Mouse (Mus musculus) liver, embryonic 12.5 days (tissue): ENCODE results near the gene Pgap2. TPM values are rescaled to one million over a fixed set of nuclear protein-coding genes. Genes with fewer than 3 reads are reported as not detected.

ENCODE experiments used
- ATAC-seq: fragments of 200-750 bp; cut with Nextera tagmentation; 2 replicates; pipeline ENCODE4 v1.8.0; 2017; ENCODE audit warnings: moderate number of reproducible peaks, mild to moderate bottlenecking, moderate library complexity
- H3K27ac ChIP-seq: fragments of 300-500 bp; sonication (generic); 2 replicates; pipeline ENCODE4 v1.5.1; 2016; ENCODE audit warnings: mild to moderate bottlenecking
- H3K27me3 ChIP-seq: fragments of 300-500 bp; sonication (generic); replicated peaks from 2 replicates; pipeline ENCODE4 v1.6.1; 2016; ENCODE audit warnings: mild to moderate bottlenecking, moderate library complexity
- H3K36me3 ChIP-seq: fragments of 300-500 bp; sonication (generic); 2 replicates; pipeline ENCODE4 v1.6.1; 2016; ENCODE audit warnings: mild to moderate bottlenecking, moderate library complexity
- H3K4me1 ChIP-seq: fragments of 300-500 bp; sonication (generic); 2 replicates; pipeline ENCODE4 v1.6.1; 2016
- H3K4me2 ChIP-seq: fragments of 300-500 bp; sonication (generic); 2 replicates; pipeline ENCODE4 v1.6.1; 2016; ENCODE audit warnings: mild to moderate bottlenecking, moderate library complexity
- H3K4me3 ChIP-seq: fragments of 300-500 bp; sonication (generic); 2 replicates; pipeline ENCODE4 v1.5.1; 2016; ENCODE audit warnings: mild to moderate bottlenecking, moderate library complexity
- H3K9ac ChIP-seq: fragments of 300-500 bp; sonication (generic); 2 replicates; pipeline ENCODE4 v1.6.1; 2016; ENCODE audit warnings: mild to moderate bottlenecking, moderate library complexity
- H3K9me3 ChIP-seq: fragments of 300-500 bp; sonication (generic); replicated peaks from 2 replicates; pipeline ENCODE4 v1.6.1; 2016; ENCODE audit warnings: mild to moderate bottlenecking, moderate library complexity
- WGBS: fragments of 180-500 bp; shearing (Covaris S2); methylation state at CpG from one replicate; pipeline ENCODE4 v1.1.7; 2016; ENCODE audit not compliant: insufficient replicate concordance; 5-methylcytosine and 5-hydroxymethylcytosine counted together
- polyA plus RNA-seq: library from polyadenylated mRNA; unstranded; fragments of >200 nt; fragmentation: Nextera tagmentation; extraction: Ambion mirVana; gene quantifications from 2 replicates; pipeline ENCODE4 v1.2.1, GENCODE M21; 2016

Gene Pgap2
- polyA plus RNA-seq, 1 experiment from 2014 or later: 28.5 TPM

GRCm38 (mm10) chr7:102222336-102222735, 12.3 kb downstream of the Pgap2 start:
- Histone ChIP-seq H3K4me1 (peaks cover 28% of the 10 kb centered on the region), H3K27ac (peak overlapping the region; percentile 53; the same call in 1 of the 2 replicates), H3K27me3 (no peaks in the 10 kb centered on the region), H3K4me2 (peak overlapping the region; percentile 93), H3K36me3 (0 out of 2 replicates have a peak, but pooled peaks cover 4% of the 10 kb centered on the region), H3K4me3 (peak overlapping the region; percentile 69), H3K9ac (peak overlapping the region; percentile 72), H3K9me3 (no peaks in the 10 kb centered on the region)
- ATAC-seq: peak; percentile 49; the same call in 1 of the 2 replicates
- under 1% methylated on average over 10 of the region's 13 CpGs for WGBS

GRCm38 (mm10) chr7:102222830-102223556, 13.0 kb downstream of the Pgap2 start:
- peak overlapping the region; percentile 69 for H3K4me3 ChIP-seq
- H3K27me3 ChIP-seq: no peaks in the 10 kb centered on the region
- H3K9me3 ChIP-seq: no peaks in the 10 kb centered on the region
- peaks cover 28% of the 10 kb centered on the region for H3K4me1 ChIP-seq
- peak overlapping the region; percentile 53 for H3K27ac ChIP-seq
- peaks cover 4% of the 10 kb centered on the region; the same call in 1 of the 2 replicates for H3K36me3 ChIP-seq
- peak overlapping the region; percentile 93 for H3K4me2 ChIP-seq
- WGBS: 3% methylated on average over 31 of the region's 31 CpGs
- H3K9ac ChIP-seq: peak overlapping the region; percentile 72
- ATAC-seq: peak; percentile 78

GRCm38 (mm10) chr7:102223883-102224738, 14.1 kb downstream of the Pgap2 start:
- WGBS: 70% methylated on average over 5 of the region's 5 CpGs
- 0 out of 2 replicates have a peak overlapping the region, but pooled peaks have one; percentile 93 for H3K4me2 ChIP-seq
- no peak for ATAC-seq
- H3K9ac ChIP-seq: no peak overlapping the region
- no peak overlapping the region for H3K4me3 ChIP-seq
- H3K9me3 ChIP-seq: no peaks in the 10 kb centered on the region
- H3K27ac ChIP-seq: no peak overlapping the region
- no peaks in the 10 kb centered on the region for H3K27me3 ChIP-seq
- peaks cover 28% of the 10 kb centered on the region for H3K4me1 ChIP-seq
- peaks cover 11% of the 10 kb centered on the region for H3K36me3 ChIP-seq

DNA sequence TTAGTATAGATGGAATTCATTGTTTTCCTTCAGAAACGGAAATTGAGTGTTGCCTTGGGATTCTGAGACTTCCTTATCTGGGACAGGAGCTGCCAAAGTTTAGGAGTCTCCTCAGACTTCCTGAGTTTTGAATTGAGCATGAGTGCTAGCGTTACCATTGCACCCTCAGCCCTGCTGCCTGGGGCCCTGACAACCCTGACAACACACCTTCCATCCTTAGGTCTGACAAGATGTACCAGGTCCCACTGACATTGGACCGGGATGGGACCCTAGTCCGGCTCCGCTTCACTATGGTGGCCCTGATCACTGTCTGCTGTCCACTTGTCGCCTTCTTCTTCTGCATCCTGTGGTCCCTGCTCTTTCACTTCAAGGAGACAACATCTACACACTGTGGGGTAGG, 16.0 kb downstream of the Pgap2 start:
- WGBS: 80% methylated on average over 6 of the region's 6 CpGs
- no peaks in the 10 kb centered on the region for H3K27me3 ChIP-seq
- no peak overlapping the region for H3K4me3 ChIP-seq
- no peaks in the 10 kb centered on the region for H3K9me3 ChIP-seq
- H3K36me3 ChIP-seq: peaks cover 15% of the 10 kb centered on the region
- no peak for ATAC-seq
- no peak overlapping the region for H3K9ac ChIP-seq
- peaks cover 28% of the 10 kb centered on the region for H3K4me1 ChIP-seq
- H3K4me2 ChIP-seq: no peak overlapping the region
- H3K27ac ChIP-seq: no peak overlapping the region

DNA sequence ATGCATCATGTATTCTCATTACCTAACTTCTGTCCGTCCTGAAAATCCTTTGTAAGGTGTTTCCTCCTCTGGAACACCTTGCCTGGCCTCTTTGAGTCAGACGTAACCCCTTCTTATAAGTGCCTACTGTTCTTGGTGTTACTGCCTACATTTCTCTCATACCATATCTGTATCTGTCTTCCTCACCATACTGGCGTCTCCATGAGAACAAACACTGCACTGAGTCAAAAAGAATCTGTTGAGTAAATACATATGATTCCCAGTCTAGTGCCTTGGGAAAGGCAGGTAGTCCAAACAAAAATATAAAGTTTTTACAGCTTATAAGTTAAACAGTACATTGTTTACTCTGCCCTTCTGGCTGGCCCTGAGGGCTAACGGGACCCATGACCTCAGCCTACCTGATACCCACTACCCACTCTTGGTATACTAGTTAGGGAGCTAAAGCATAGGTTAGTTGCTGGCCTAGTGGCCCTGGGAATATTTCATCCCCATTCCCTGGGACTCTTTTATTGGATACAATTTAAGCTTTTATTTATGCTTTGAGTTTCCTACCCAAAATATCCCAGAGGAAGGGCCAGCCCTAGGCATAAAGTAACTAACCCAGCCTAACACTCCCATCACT, 18.2 kb downstream of the Pgap2 start:
- no peak overlapping the region for H3K27ac ChIP-seq
- no peak overlapping the region; the same call in 1 of the 2 replicates for H3K9ac ChIP-seq
- no peaks in the 10 kb centered on the region for H3K27me3 ChIP-seq
- H3K4me3 ChIP-seq: no peak overlapping the region
- peaks cover 19% of the 10 kb centered on the region for H3K4me1 ChIP-seq
- WGBS: 79% methylated on average over 4 of the region's 4 CpGs
- ATAC-seq: no peak
- no peak overlapping the region for H3K4me2 ChIP-seq
- H3K36me3 ChIP-seq: peaks cover 15% of the 10 kb centered on the region
- no peaks in the 10 kb centered on the region for H3K9me3 ChIP-seq

- H3K4me3 ChIP-seq: no peak overlapping the region
- ATAC-seq: no peak
- H3K27ac ChIP-seq: no peak overlapping the region
- no peaks in the 10 kb centered on the region for H3K9me3 ChIP-seq
- H3K9ac ChIP-seq: no peak overlapping the region
- 77% methylated on average over 6 of the region's 6 CpGs for WGBS
- H3K36me3 ChIP-seq: peaks cover 15% of the 10 kb centered on the region
- H3K27me3 ChIP-seq: no peaks in the 10 kb centered on the region
- H3K4me1 ChIP-seq: peaks cover 10% of the 10 kb centered on the region
- no peak overlapping the region for H3K4me2 ChIP-seq
Measured at GRCm38 (mm10) chr7:102229814-102230213, 19.8 kb downstream of the Pgap2 start.

DNA sequence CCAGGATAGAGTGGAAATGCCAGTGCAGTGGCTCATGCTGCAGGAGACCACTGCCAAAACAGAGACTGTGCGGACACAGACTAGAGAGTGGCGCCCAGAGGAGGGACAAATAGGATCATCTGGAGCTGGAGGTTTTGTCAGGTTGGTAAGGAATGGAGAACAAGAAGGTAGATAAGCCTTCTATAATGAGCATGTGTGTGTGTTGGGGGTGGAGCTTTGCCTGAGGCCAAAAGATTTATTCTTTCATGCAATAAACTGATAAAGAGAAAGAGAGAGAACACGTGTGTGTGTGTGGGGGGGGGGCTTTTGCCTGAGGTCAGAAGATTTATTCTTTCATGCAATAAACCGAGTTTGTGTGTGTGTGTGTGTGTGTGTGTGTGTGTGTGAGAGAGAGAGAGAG, 23.1 kb downstream of the Pgap2 start:
- H3K9me3 ChIP-seq: no peaks in the 10 kb centered on the region
- H3K4me3 ChIP-seq: no peak overlapping the region
- no peak for ATAC-seq
- H3K4me1 ChIP-seq: peaks cover 6% of the 10 kb centered on the region
- H3K4me2 ChIP-seq: no peak overlapping the region
- H3K9ac ChIP-seq: no peak overlapping the region
- H3K36me3 ChIP-seq: peaks cover 42% of the 10 kb centered on the region
- no peaks in the 10 kb centered on the region for H3K27me3 ChIP-seq
- 53% methylated on average over 4 of the region's 4 CpGs for WGBS
- no peak overlapping the region for H3K27ac ChIP-seq

GRCm38 (mm10) chr7:102238686-102239286, 28.8 kb downstream of the Pgap2 start:
- H3K9me3 ChIP-seq: no peaks in the 10 kb centered on the region
- H3K9ac ChIP-seq: no peak overlapping the region
- H3K27me3 ChIP-seq: no peaks in the 10 kb centered on the region
- no peak for ATAC-seq
- H3K4me1 ChIP-seq: peaks cover 30% of the 10 kb centered on the region
- H3K4me3 ChIP-seq: no peak overlapping the region
- no peak overlapping the region for H3K27ac ChIP-seq
- peaks cover 83% of the 10 kb centered on the region for H3K36me3 ChIP-seq
- no peak overlapping the region for H3K4me2 ChIP-seq
- WGBS: 84% methylated on average over 8 of the region's 8 CpGs

DNA sequence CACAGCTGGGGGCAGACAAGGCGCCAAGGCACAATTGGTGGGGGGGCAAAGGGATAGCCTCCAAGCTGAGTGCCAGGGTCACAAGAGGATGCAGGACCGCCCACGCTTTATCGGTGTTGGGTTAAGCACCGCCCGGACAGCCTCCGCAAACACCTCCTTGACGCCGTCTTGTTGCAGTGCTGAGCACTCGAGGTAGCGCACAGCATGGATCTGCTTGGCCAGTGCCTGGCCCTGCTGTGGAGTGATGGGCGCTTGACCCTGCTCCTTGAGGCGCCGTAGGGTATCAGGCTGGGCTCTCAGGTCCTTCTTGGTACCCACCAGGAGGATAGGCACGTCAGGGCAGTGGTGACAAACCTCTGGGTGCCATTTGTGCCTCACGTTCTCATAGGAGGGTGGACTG, 29.6 kb downstream of the Pgap2 start:
- peaks cover 89% of the 10 kb centered on the region for H3K36me3 ChIP-seq
- ATAC-seq: no peak
- no peak overlapping the region for H3K4me2 ChIP-seq
- peaks cover 38% of the 10 kb centered on the region for H3K4me1 ChIP-seq
- WGBS: 84% methylated on average over 16 of the region's 16 CpGs
- no peaks in the 10 kb centered on the region for H3K27me3 ChIP-seq
- no peak overlapping the region for H3K4me3 ChIP-seq
- no peaks in the 10 kb centered on the region for H3K9me3 ChIP-seq
- H3K9ac ChIP-seq: no peak overlapping the region
- H3K27ac ChIP-seq: no peak overlapping the region

GRCm38 (mm10) chr7:102242371-102242770, 32.4 kb downstream of the Pgap2 start:
- H3K36me3 ChIP-seq: peaks cover 64% of the 10 kb centered on the region
- peaks cover 66% of the 10 kb centered on the region for H3K4me1 ChIP-seq
- no peak overlapping the region for H3K4me2 ChIP-seq

GRCm38 (mm10) chr7:102242917-102243316, 32.9 kb downstream of the Pgap2 start:
- H3K27ac ChIP-seq: peak overlapping the region; percentile 28; the same call in 1 of the 2 replicates
- H3K36me3 ChIP-seq: peaks cover 61% of the 10 kb centered on the region
- 30% methylated on average over 3 of the region's 3 CpGs for WGBS
- H3K4me1 ChIP-seq: peaks cover 72% of the 10 kb centered on the region
- H3K4me3 ChIP-seq: no peak overlapping the region
- H3K9ac ChIP-seq: no peak overlapping the region
- no peak for ATAC-seq
- no peaks in the 10 kb centered on the region for H3K9me3 ChIP-seq
- H3K27me3 ChIP-seq: no peaks in the 10 kb centered on the region
- peak overlapping the region; percentile 21; the same call in 1 of the 2 replicates for H3K4me2 ChIP-seq

More at GRCm38 (mm10) chr7:102242371-102242770, 32.4 kb downstream of the Pgap2 start:
- Histone ChIP-seq H3K9ac (no peak overlapping the region), H3K9me3 (no peaks in the 10 kb centered on the region), H3K4me3 (no peak overlapping the region), H3K27ac (0 out of 2 replicates have a peak overlapping the region, but pooled peaks have one; percentile 28), H3K27me3 (no peaks in the 10 kb centered on the region)
- ATAC-seq: no peak
- 53% methylated on average over 5 of the region's 5 CpGs for WGBS
